In the genomic region with DNA sequence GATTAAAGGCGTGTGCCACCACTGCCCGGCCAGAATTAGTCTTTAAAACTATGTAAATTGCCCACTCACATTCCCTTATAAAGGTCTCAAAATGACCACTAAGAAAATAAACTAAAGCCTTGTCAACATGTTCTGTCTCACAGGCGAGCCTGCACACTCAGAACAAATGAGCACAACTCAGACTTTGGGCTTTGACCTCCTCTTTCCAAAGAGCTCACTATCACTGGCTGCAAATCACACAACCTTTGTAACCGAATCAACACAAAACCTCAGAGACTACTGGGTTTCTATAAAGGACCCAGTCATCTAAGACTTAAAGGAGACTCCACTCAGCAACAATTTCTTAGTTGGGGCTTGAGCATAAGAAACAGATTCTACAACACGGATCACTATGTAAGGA, we compare ENCODE assay signal across 8 mouse cellular contexts. TPM values are rescaled to one million over a fixed set of nuclear protein-coding genes. Genes with fewer than 3 reads are reported as not detected.
DNase-seq lines count a peak whose midpoint lies in the region; ATAC-seq lines count a peak whose summit lies in the region.

No protein-coding gene starts in this region.

- peak overlapping the region; percentile 87 for H3K4me3 ChIP-seq in lung, embryonic 16.5 days (ENCODE audit: low read length)
- H3K4me3 ChIP-seq in forebrain, embryonic 14.5 days (ENCODE audit: low read depth, low read length) = peak overlapping the region; percentile 62
- peak overlapping the region; percentile 83 for H3K4me3 ChIP-seq in limb, embryonic 11.5 days (ENCODE audit: low read depth, low read length)
- peak overlapping the region; percentile 96 for H3K4me3 ChIP-seq in stomach, embryonic 14.5 days (ENCODE audit: low read depth, low read length)

- DNase-seq in lung, adult 18-20 months = no peak
- no peak for DNase-seq in forebrain, embryonic 14.5 days (ENCODE audit: low spot score)
- no peak for DNase-seq in limb, embryonic 11.5 days (ENCODE audit: low spot score)
- DNase-seq in embryo, embryonic 10.5 days (ENCODE audit: low spot score) = no peak
- DNase-seq in cerebellum, adult 9-10 months = no peak

- WGBS in lung, embryonic 16.5 days = 61% methylated on average over 5 of the region's 5 CpGs
- 73% methylated on average over 5 of the region's 5 CpGs for WGBS in forebrain, embryonic 14.5 days
- 89% methylated on average over 5 of the region's 5 CpGs for WGBS in limb, embryonic 11.5 days
- 62% methylated on average over 5 of the region's 5 CpGs for WGBS in stomach, embryonic 14.5 days

- H3K27me3 ChIP-seq in lung, embryonic 16.5 days (ENCODE audit: control insufficient read depth, insufficient read depth, low read depth, low read length) = no peaks in the 10 kb centered on the region
- H3K27me3 ChIP-seq in forebrain, embryonic 14.5 days (replicated peaks; ENCODE audit: control insufficient read depth, insufficient read depth, low read length) = no peaks in the 10 kb centered on the region
- no peaks in the 10 kb centered on the region for H3K27me3 ChIP-seq in limb, embryonic 11.5 days (ENCODE audit: control insufficient read depth, insufficient read depth, low read length)
- H3K27me3 ChIP-seq in stomach, embryonic 14.5 days (ENCODE audit: control insufficient read depth, insufficient read depth, low read length) = no peaks in the 10 kb centered on the region

- no peak for ATAC-seq in lung, embryonic 16.5 days (ENCODE audit: low read depth)
- no peak for ATAC-seq in forebrain, embryonic 14.5 days
- ATAC-seq in limb, embryonic 11.5 days (ENCODE audit: insufficient number of reproducible peaks, low FRiP score, low TSS enrichment, low read depth) = no peak
- ATAC-seq in stomach, embryonic 14.5 days (ENCODE audit: insufficient number of reproducible peaks, insufficient read depth, low FRiP score, low read depth) = no peak
- no peak for ATAC-seq in frontal cortex, adult (ENCODE audit: low TSS enrichment)

- H3K9me3 ChIP-seq in lung, embryonic 16.5 days (ENCODE audit: control insufficient read depth, low read length) = no peaks in the 10 kb centered on the region
- H3K9me3 ChIP-seq in forebrain, embryonic 14.5 days (replicated peaks; ENCODE audit: control insufficient read depth, low read length) = no peaks in the 10 kb centered on the region
- H3K9me3 ChIP-seq in limb, embryonic 11.5 days (ENCODE audit: control insufficient read depth, low read length) = no peaks in the 10 kb centered on the region
- no peaks in the 10 kb centered on the region for H3K9me3 ChIP-seq in stomach, embryonic 14.5 days (ENCODE audit: control insufficient read depth, low read depth, low read length)

- H3K4me1 ChIP-seq in lung, embryonic 16.5 days (replicated peaks; ENCODE audit: control insufficient read depth, insufficient read depth, low read length) = peaks cover 30% of the 10 kb centered on the region
- peaks cover 21% of the 10 kb centered on the region for H3K4me1 ChIP-seq in forebrain, embryonic 14.5 days (ENCODE audit: control insufficient read depth, insufficient read depth, low read length)
- peaks cover 14% of the 10 kb centered on the region for H3K4me1 ChIP-seq in limb, embryonic 11.5 days (ENCODE audit: control insufficient read depth, insufficient read depth, low read length)
- H3K4me1 ChIP-seq in stomach, embryonic 14.5 days (ENCODE audit: control insufficient read depth, insufficient read depth, low read length) = peaks cover 23% of the 10 kb centered on the region

- no peaks in the 10 kb centered on the region for H3K36me3 ChIP-seq in lung, embryonic 16.5 days (ENCODE audit: control insufficient read depth, insufficient read depth, low read length)
- H3K36me3 ChIP-seq in forebrain, embryonic 14.5 days (ENCODE audit: control insufficient read depth, insufficient read depth, low read length) = 0 out of 2 replicates have a peak, but pooled peaks cover under 1% of the 10 kb centered on the region
- no peaks in the 10 kb centered on the region; the same call in 1 of the 2 replicates for H3K36me3 ChIP-seq in limb, embryonic 11.5 days (ENCODE audit: control insufficient read depth, insufficient read depth, low read length)
- no peaks in the 10 kb centered on the region; the same call in 1 of the 2 replicates for H3K36me3 ChIP-seq in stomach, embryonic 14.5 days (ENCODE audit: control insufficient read depth, insufficient read depth, low read length)

- H3K27ac ChIP-seq in lung, embryonic 16.5 days (ENCODE audit: low read length) = no peak overlapping the region
- no peak overlapping the region for H3K27ac ChIP-seq in forebrain, embryonic 14.5 days (ENCODE audit: low read depth, low read length)
- H3K27ac ChIP-seq in limb, embryonic 11.5 days (replicated peaks; ENCODE audit: low read depth, low read length) = no peak overlapping the region
- H3K27ac ChIP-seq in stomach, embryonic 14.5 days (ENCODE audit: low read length) = no peak overlapping the region

- peak overlapping the region; percentile 89 for H3K4me2 ChIP-seq in lung, embryonic 16.5 days (ENCODE audit: low read depth, low read length)
- H3K4me2 ChIP-seq in forebrain, embryonic 14.5 days (ENCODE audit: low read length) = peak overlapping the region; percentile 86
- peak overlapping the region; percentile 68 for H3K4me2 ChIP-seq in limb, embryonic 11.5 days (ENCODE audit: low read depth, severe bottlenecking)
- H3K4me2 ChIP-seq in stomach, embryonic 14.5 days (replicated peaks; ENCODE audit: low read depth, low read length) = peak overlapping the region; percentile 82

- peak overlapping the region; percentile 93 for H3K9ac ChIP-seq in lung, embryonic 16.5 days (ENCODE audit: low read length)
- peak overlapping the region; percentile 90; the same call in 1 of the 2 replicates for H3K9ac ChIP-seq in forebrain, embryonic 14.5 days (ENCODE audit: low read length)
- peak overlapping the region; percentile 93 for H3K9ac ChIP-seq in limb, embryonic 11.5 days (ENCODE audit: low read length)
- H3K9ac ChIP-seq in stomach, embryonic 14.5 days (replicated peaks; ENCODE audit: low read depth, low read length) = no peak overlapping the region

RNA-seq across cellular contexts. Expression of a gene that starts 9.3 kb away (rescaled TPM):
- 27.6 and 28.2 TPM in 2 replicates for polyA plus RNA-seq in lung, embryonic 16.5 days (2015; fragmentation: Nextera tagmentation; extraction: Ambion mirVana)
- 21.0 and 30.8 TPM in 2 replicates for polyA plus RNA-seq in forebrain, embryonic 14.5 days (2014; fragmentation: Nextera tagmentation; extraction: Ambion mirVana)
- polyA plus RNA-seq in limb, embryonic 11.5 days (2014; fragmentation: Nextera tagmentation; extraction: Ambion mirVana) = 30.0 and 34.9 TPM in 2 replicates
- 39.4 and 41.2 TPM in 2 replicates for polyA plus RNA-seq in stomach, embryonic 14.5 days (2014; fragmentation: Nextera tagmentation; extraction: Ambion mirVana)

RNA-seq across cellular contexts. Expression of a gene that starts 9.5 kb away (rescaled TPM):
- polyA plus RNA-seq in lung, embryonic 16.5 days (2015; fragmentation: Nextera tagmentation; extraction: Ambion mirVana) = 49.4 and 50.9 TPM in 2 replicates
- polyA plus RNA-seq in forebrain, embryonic 14.5 days (2014; fragmentation: Nextera tagmentation; extraction: Ambion mirVana) = 56.3 and 60.4 TPM in 2 replicates
- 64.9 and 65.6 TPM in 2 replicates for polyA plus RNA-seq in limb, embryonic 11.5 days (2014; fragmentation: Nextera tagmentation; extraction: Ambion mirVana)
- 53.4 and 57.1 TPM in 2 replicates for polyA plus RNA-seq in stomach, embryonic 14.5 days (2014; fragmentation: Nextera tagmentation; extraction: Ambion mirVana)

RNA-seq across cellular contexts. Expression of a gene that starts 24.6 kb away (rescaled TPM):
- 1.5 and 2.1 TPM in 2 replicates for polyA plus RNA-seq in lung, embryonic 16.5 days (2015; fragmentation: Nextera tagmentation; extraction: Ambion mirVana)
- 0.25 TPM in 1 of 2 replicates, not detected in the other for polyA plus RNA-seq in forebrain, embryonic 14.5 days (2014; fragmentation: Nextera tagmentation; extraction: Ambion mirVana)
- 0.09 and 0.45 TPM in 2 replicates for polyA plus RNA-seq in limb, embryonic 11.5 days (2014; fragmentation: Nextera tagmentation; extraction: Ambion mirVana)
- 1.7 and 1.9 TPM in 2 replicates for polyA plus RNA-seq in stomach, embryonic 14.5 days (2014; fragmentation: Nextera tagmentation; extraction: Ambion mirVana)

RNA-seq across cellular contexts. Expression of a gene that starts 57.9 kb away (rescaled TPM):
- polyA plus RNA-seq in lung, embryonic 16.5 days (2015; fragmentation: Nextera tagmentation; extraction: Ambion mirVana) = 0.15 TPM in 1 of 2 replicates, not detected in the other
- polyA plus RNA-seq in forebrain, embryonic 14.5 days (2014; fragmentation: Nextera tagmentation; extraction: Ambion mirVana) = 0.15 and 0.35 TPM in 2 replicates
- polyA plus RNA-seq in limb, embryonic 11.5 days (2014; fragmentation: Nextera tagmentation; extraction: Ambion mirVana) = 0.17 and 0.28 TPM in 2 replicates
- 0.13 and 0.14 TPM in 2 replicates for polyA plus RNA-seq in stomach, embryonic 14.5 days (2014; fragmentation: Nextera tagmentation; extraction: Ambion mirVana)
